In the genomic region with DNA sequence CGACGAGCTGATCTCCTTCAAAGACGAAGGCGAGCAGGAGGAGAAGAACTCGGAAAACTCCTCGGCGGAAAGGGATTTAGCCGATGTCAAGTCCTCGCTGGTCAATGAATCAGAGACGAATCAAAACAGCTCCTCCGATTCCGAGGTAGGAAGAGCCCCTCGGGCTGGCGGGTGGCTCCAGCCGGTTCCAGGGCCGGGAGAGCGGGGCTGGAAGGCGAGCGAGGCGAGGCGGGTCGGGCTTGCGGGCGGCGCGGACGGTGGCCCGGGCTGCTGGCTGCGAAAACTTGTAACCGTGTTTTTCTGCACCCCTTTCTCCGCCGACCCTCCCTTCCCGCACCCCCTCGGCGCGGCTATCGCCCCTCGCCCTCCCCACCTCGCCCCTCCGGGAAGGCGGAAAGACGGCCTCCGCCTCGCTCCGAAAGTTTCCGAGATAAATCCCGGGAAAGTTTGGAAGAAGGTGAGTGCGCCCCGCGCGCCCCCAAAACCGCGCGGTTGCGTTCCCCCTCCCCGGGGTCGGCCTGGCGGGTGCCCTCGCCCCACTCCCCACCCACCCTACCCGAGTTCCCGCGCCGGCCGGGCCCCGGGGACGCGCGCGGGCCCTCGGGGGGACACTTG, we compare ENCODE assay signal across 7 mouse cellular contexts. TPM values are rescaled to one million over a fixed set of nuclear protein-coding genes. Genes with fewer than 3 reads are reported as not detected.
A peak's percentile ranks its signal among the peaks of the same experiment; 100 is the strongest.
DNase-seq lines count a peak whose midpoint lies in the region; ATAC-seq lines count a peak whose summit lies in the region.

No protein-coding gene starts in this region.

- H3K9ac ChIP-seq in forebrain, embryonic 14.5 days (ENCODE audit: low read length): peak overlapping the region; percentile 87
- H3K9ac ChIP-seq in hindbrain, embryonic 12.5 days: peak overlapping the region; percentile 89
- peak overlapping the region; percentile 94 for H3K9ac ChIP-seq in limb, embryonic 15.5 days

- H3K4me2 ChIP-seq in forebrain, embryonic 14.5 days (ENCODE audit: low read length): peak overlapping the region; percentile 81
- H3K4me2 ChIP-seq in hindbrain, embryonic 12.5 days (replicated peaks): peak overlapping the region; percentile 50
- H3K4me2 ChIP-seq in limb, embryonic 15.5 days: peak overlapping the region; percentile 81

- peak overlapping the region; percentile 53 for H3K4me3 ChIP-seq in forebrain, embryonic 14.5 days (ENCODE audit: low read depth, low read length)
- H3K4me3 ChIP-seq in hindbrain, embryonic 12.5 days: peak overlapping the region; percentile 67
- H3K4me3 ChIP-seq in limb, embryonic 15.5 days: peak overlapping the region; percentile 74

- no peaks in the 10 kb centered on the region for H3K36me3 ChIP-seq in forebrain, embryonic 14.5 days (ENCODE audit: control insufficient read depth, insufficient read depth, low read length)
- H3K36me3 ChIP-seq in hindbrain, embryonic 12.5 days: no peaks in the 10 kb centered on the region
- no peaks in the 10 kb centered on the region for H3K36me3 ChIP-seq in limb, embryonic 15.5 days

- H3K27ac ChIP-seq in forebrain, embryonic 14.5 days (ENCODE audit: low read depth, low read length): peak overlapping the region; percentile 90
- H3K27ac ChIP-seq in hindbrain, embryonic 12.5 days: peak overlapping the region; percentile 94
- H3K27ac ChIP-seq in limb, embryonic 15.5 days: peak overlapping the region; percentile 98

- no peaks in the 10 kb centered on the region for H3K9me3 ChIP-seq in forebrain, embryonic 14.5 days (replicated peaks; ENCODE audit: control insufficient read depth, low read length)
- H3K9me3 ChIP-seq in hindbrain, embryonic 12.5 days (replicated peaks): no peaks in the 10 kb centered on the region
- no peaks in the 10 kb centered on the region for H3K9me3 ChIP-seq in limb, embryonic 15.5 days

- H3K27me3 ChIP-seq in forebrain, embryonic 14.5 days (replicated peaks; ENCODE audit: control insufficient read depth, insufficient read depth, low read length): no peaks in the 10 kb centered on the region; the same call in 1 of the 2 replicates
- peaks cover 3% of the 10 kb centered on the region; the same call in 1 of the 2 replicates for H3K27me3 ChIP-seq in hindbrain, embryonic 12.5 days
- H3K27me3 ChIP-seq in limb, embryonic 15.5 days: no peaks in the 10 kb centered on the region

- ATAC-seq in forebrain, embryonic 14.5 days: no peak
- no peak for ATAC-seq in hindbrain, embryonic 12.5 days (ENCODE audit: low FRiP score)
- ATAC-seq in limb, embryonic 15.5 days (ENCODE audit: insufficient number of reproducible peaks, low FRiP score, low TSS enrichment, low read depth): no peak

- DNase-seq in CD8-positive naive resting alpha-beta T cell, adult 2 months (ENCODE audit: low read depth in 2 of 2, low spot score in 2 of 2): peak; percentile 12 to 14
- peak; percentile 64 for DNase-seq in adipocyte (ENCODE audit: low spot score)
- peak; percentile 55 for DNase-seq in forebrain, embryonic 14.5 days (ENCODE audit: low spot score)
- peak; percentile 73 for DNase-seq in neural tube, embryonic 10.5 days (ENCODE audit: extremely low spot score, low spot score)
- peak; percentile 34 to 40 for DNase-seq in thymus, postnatal 36 days

- H3K4me1 ChIP-seq in forebrain, embryonic 14.5 days (ENCODE audit: control insufficient read depth, insufficient read depth, low read length): peaks cover 32% of the 10 kb centered on the region
- H3K4me1 ChIP-seq in hindbrain, embryonic 12.5 days: peaks cover 40% of the 10 kb centered on the region
- peaks cover 36% of the 10 kb centered on the region for H3K4me1 ChIP-seq in limb, embryonic 15.5 days

- under 1% methylated on average over 60 of the region's 70 CpGs for WGBS in forebrain, embryonic 14.5 days
- under 1% methylated on average over 59 of the region's 70 CpGs for WGBS in hindbrain, embryonic 12.5 days
- WGBS in limb, embryonic 15.5 days: under 1% methylated on average over 64 of the region's 70 CpGs

RNA-seq across cellular contexts. Expression of a gene that starts 0.9 kb away (rescaled TPM):
- polyA plus RNA-seq in forebrain, embryonic 14.5 days (2014; fragmentation: Nextera tagmentation; extraction: Ambion mirVana): 196 and 221 TPM in 2 replicates
- 78.0 and 81.6 TPM in 2 replicates for polyA plus RNA-seq in hindbrain, embryonic 12.5 days (2016; fragmentation: Nextera tagmentation; extraction: Ambion mirVana)
- polyA plus RNA-seq in limb, embryonic 15.5 days (2015; fragmentation: Nextera tagmentation; extraction: Ambion mirVana): 85.4 and 90.5 TPM in 2 replicates

Comparison
In these comparisons a context has a peak if more than half of its experiments do, and no peak if none do; other contexts are left out.
1. DNase-seq: peak in every context shown above with its lines; median percentile 73 in neural tube, embryonic 10.5 days; 64 in adipocyte; 55 in forebrain, embryonic 14.5 days; 37 in thymus, postnatal 36 days; 13 in CD8-positive naive resting alpha-beta T cell, adult 2 months.